Mouse (Mus musculus) bone marrow, adult 2 months (tissue): Measurements from ENCODE around the gene Hexim1.

Experiments
- CTCF ChIP-seq: fragments of 200-500 bp; IDR thresholded peaks from 2 replicates; pipeline ENCODE4 v1.5.1; 2011; ENCODE audit warnings: low read length, control low read depth; ENCODE audit not compliant: control insufficient read depth, insufficient read depth
- POLR2A ChIP-seq: fragments of 200-500 bp; IDR thresholded peaks from 2 replicates; pipeline ENCODE4 v1.6.1; 2011; ENCODE audit warnings: low read depth, mild to moderate bottlenecking, control low read depth, low read length, borderline replicate concordance; ENCODE audit not compliant: control insufficient read depth

DNA sequence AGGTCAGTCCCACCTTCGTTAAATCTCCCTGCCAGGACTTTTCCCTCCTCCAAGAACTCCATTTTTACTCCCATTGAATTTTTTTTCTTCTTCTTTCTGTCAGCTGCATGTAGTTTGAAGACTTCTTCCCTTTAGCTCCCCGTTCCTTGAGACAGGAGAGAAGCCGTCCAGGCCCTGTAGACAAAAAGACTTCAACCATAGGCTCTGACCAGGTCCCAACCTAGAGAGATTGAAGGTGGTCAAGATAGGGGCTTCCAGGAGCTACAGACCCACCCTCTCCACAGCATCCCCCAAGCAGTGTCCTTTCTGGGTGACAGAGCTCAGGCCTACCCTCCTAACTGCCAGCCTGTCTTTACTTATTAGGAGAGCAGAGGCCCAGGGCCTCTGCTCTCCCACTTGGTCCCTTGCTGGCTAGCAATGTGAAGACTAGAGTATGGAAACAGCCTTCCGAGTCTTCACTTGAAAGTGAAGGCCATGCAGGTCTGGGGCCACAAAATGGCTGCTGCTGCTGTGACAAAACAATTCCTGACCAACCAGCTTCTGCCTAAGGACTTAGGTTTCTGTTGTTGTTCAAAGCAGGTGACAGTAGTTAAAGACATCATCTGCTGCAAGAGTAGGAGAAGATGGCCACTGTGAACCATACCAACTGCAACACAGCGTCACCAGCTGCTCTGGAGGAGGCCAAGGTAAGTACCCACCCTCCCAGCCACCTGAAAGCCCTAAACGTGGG, 17.6 kb downstream of the Hexim1 start:
- TF ChIP-seq POLR2A, result no peak
- no peak for TF ChIP-seq CTCF
